21 mouse cellular contexts compared by ENCODE assay signal in genomic region chr10:121082881-121083280, GRCm38 (mm10). TPM values are rescaled to one million over a fixed set of nuclear protein-coding genes. Genes with fewer than 3 reads are reported as not detected.
DNase-seq lines count a peak whose midpoint lies in the region; ATAC-seq lines count a peak whose summit lies in the region.
"Had no signal": no experiment of that assay in that cellular context is flagged by ENCODE, and none has a peak within 500 bp of the region (broad histone marks: within the 10 kb centered on the region; RNA-seq: fewer than 3 reads in every experiment).

No protein-coding gene starts in this region.

- WGBS in limb, embryonic 10.5 days, result 92% methylated on average over 4 of the region's 4 CpGs

- H3K9me3 ChIP-seq in limb, embryonic 10.5 days (replicated peaks), result no peaks in the 10 kb centered on the region
- H3K9me3 ChIP-seq: embryonic facial prominence, embryonic 13.5 days; embryonic facial prominence, embryonic 15.5 days; forebrain, embryonic 10.5 days; forebrain, embryonic 12.5 days had no signal

- no peaks in the 10 kb centered on the region for H3K4me1 ChIP-seq in limb, embryonic 10.5 days
- H3K4me1 ChIP-seq: embryonic facial prominence, embryonic 13.5 days; embryonic facial prominence, embryonic 15.5 days; forebrain, embryonic 10.5 days; forebrain, embryonic 12.5 days had no signal

- peak; percentile 51 to 67 for DNase-seq in cerebellum, postnatal 14 days
- peak; percentile 24 for DNase-seq in left cerebral cortex, postnatal 4 days
- no peak for DNase-seq in left cerebral cortex, postnatal 25 days (ENCODE audit: low spot score in 2 of 2)
- DNase-seq in limb, embryonic 10.5 days (ENCODE audit: low spot score), result peak; percentile 21
- DNase-seq in thymus, postnatal 14 days, result no peak
- DNase-seq: adrenal gland, postnatal 25 days; cerebellum, adult 18-20 months; cerebellum, adult 8-10 months; cerebellum, postnatal 36 days; embryo, embryonic 11 days had no signal

- H3K27ac ChIP-seq in limb, embryonic 10.5 days, result no peak overlapping the region
- H3K27ac ChIP-seq: embryonic facial prominence, embryonic 13.5 days; embryonic facial prominence, embryonic 15.5 days; forebrain, embryonic 10.5 days; forebrain, embryonic 12.5 days had no signal

- no peak overlapping the region for H3K4me3 ChIP-seq in limb, embryonic 10.5 days
- H3K4me3 ChIP-seq: embryonic facial prominence, embryonic 13.5 days; embryonic facial prominence, embryonic 15.5 days; erythroblast, embryonic 14.5 days; forebrain, embryonic 10.5 days; forebrain, embryonic 12.5 days had no signal

- no peaks in the 10 kb centered on the region for H3K27me3 ChIP-seq in limb, embryonic 10.5 days (ENCODE audit: low read depth, poor library complexity, severe bottlenecking)
- H3K27me3 ChIP-seq: embryonic facial prominence, embryonic 13.5 days; embryonic facial prominence, embryonic 15.5 days had no signal

- no peak for ATAC-seq in cerebellum, adult (ENCODE audit: insufficient number of reproducible peaks, low FRiP score, low TSS enrichment)
- ATAC-seq: forebrain, embryonic 14.5 days; forebrain, embryonic 16.5 days had no signal

- intact Hi-C loops in left cerebral cortex, postnatal 4 days (cut with DNase I), result no loop called here
- intact Hi-C loops in left cerebral cortex, postnatal 25 days (cut with DNase I), result no loop called here

- H3K36me3 ChIP-seq in limb, embryonic 10.5 days, result peaks cover 9% of the 10 kb centered on the region; the same call in 1 of the 2 replicates
- H3K36me3 ChIP-seq: embryonic facial prominence, embryonic 13.5 days; embryonic facial prominence, embryonic 15.5 days; forebrain, embryonic 10.5 days; forebrain, embryonic 12.5 days had no signal

RNA-seq across cellular contexts. Expression of gene Wif1, which starts 49.1 kb away (rescaled TPM):
- total RNA-seq in left cerebral cortex, postnatal 4 days (2021), result 1 to 10 TPM; 1.8 to 2.1 TPM
- total RNA-seq in left cerebral cortex, postnatal 25 days (2021), result 1 to 10 TPM; 1.7 to 1.9 TPM
- polyA plus RNA-seq in limb, embryonic 10.5 days (2016; fragmentation: Nextera tagmentation; extraction: Ambion mirVana), result 18.1 and 35.8 TPM in 2 replicates
- total RNA-seq: common myeloid progenitor, adult 5-6 weeks; MEL had no signal
- polyA plus RNA-seq: C2C12; erythroblast, embryonic 14.5 days had no signal

Comparison
In these comparisons a context has a peak if more than half of its experiments do, and no peak if none do; other contexts are left out.
1. DNase-seq: peak in cerebellum, postnatal 14 days (2 of 2), left cerebral cortex, postnatal 4 days (single experiment) and limb, embryonic 10.5 days (single experiment); none in left cerebral cortex, postnatal 25 days (0 of 2) and thymus, postnatal 14 days (single experiment).